Mouse (Mus musculus): ENCODE data around the gene 4930449I24Rik. TPM values are rescaled to one million over a fixed set of nuclear protein-coding genes. Genes with fewer than 3 reads are reported as not detected.
"Not testable (repeated sequence)": the region's sequence is repeated elsewhere in the genome, so short reads cannot be mapped to it uniquely, and the experiment has no call there.

Gene 4930449I24Rik
- polyA plus RNA-seq, 1 experiment from 2014 or later, result not detected

- H3K4me1 ChIP-seq; H3K4me3 ChIP-seq; H3K9ac ChIP-seq (replicated peaks); H3K27me3 ChIP-seq; H3K36me3 ChIP-seq; ATAC-seq (replicated peaks); H3K27ac ChIP-seq (replicated peaks); H3K4me2 ChIP-seq (replicated peaks); H3K9me3 ChIP-seq: not testable (repeated sequence)
- WGBS, result 95% methylated on average over 3 of the region's 3 CpGs
Observed at GRCm38 (mm10) chr5:146525501-146525900, 23.3 kb downstream of the 4930449I24Rik start, which contains the start of gene Gm3404. Gene Gm3404 (plus strand): TSS chr5:146525801.

- H3K27ac ChIP-seq (replicated peaks), result not testable (repeated sequence)
- WGBS, result 100% methylated on average over 3 of the region's 3 CpGs
Observed at GRCm38 (mm10) chr5:146537347-146537746, 35.1 kb downstream of the 4930449I24Rik start, which contains the start of gene Gm3409. Gene Gm3409 (plus strand): TSS chr5:146537647.

More at GRCm38 (mm10) chr5:146537347-146537746, 35.1 kb downstream of the 4930449I24Rik start, which contains the start of gene Gm3409:
- not testable (repeated sequence) for H3K9ac ChIP-seq (replicated peaks); ATAC-seq (replicated peaks); H3K27me3 ChIP-seq; H3K36me3 ChIP-seq; H3K9me3 ChIP-seq; H3K4me1 ChIP-seq; H3K4me3 ChIP-seq; H3K4me2 ChIP-seq (replicated peaks)

Other genes starting within 250 kb of the 4930449I24Rik start
- gene Wasf3, start 117.4 kb upstream of the 4930449I24Rik start, polyA plus RNA-seq (2015; fragmentation: Nextera tagmentation; extraction: Ambion mirVana), result 9.3 and 9.7 TPM in 2 replicates
- gene Gm6408, start 20.4 kb upstream of the 4930449I24Rik start, polyA plus RNA-seq (2015; fragmentation: Nextera tagmentation; extraction: Ambion mirVana), result not detected in 2 replicates
- not detected in 2 replicates for gene Gm6370, start 11.0 kb upstream of the 4930449I24Rik start, polyA plus RNA-seq (2015; fragmentation: Nextera tagmentation; extraction: Ambion mirVana)
- not detected in 2 replicates for gene Gm3402, start 11.7 kb downstream of the 4930449I24Rik start, polyA plus RNA-seq (2015; fragmentation: Nextera tagmentation; extraction: Ambion mirVana)
- not detected in 2 replicates for gene Gm3404, start 23.4 kb downstream of the 4930449I24Rik start, polyA plus RNA-seq (2015; fragmentation: Nextera tagmentation; extraction: Ambion mirVana)
- not detected in 2 replicates for gene Gm3409, start 35.2 kb downstream of the 4930449I24Rik start, polyA plus RNA-seq (2015; fragmentation: Nextera tagmentation; extraction: Ambion mirVana)
- not detected in 2 replicates for gene Gm3415, start 53.7 kb downstream of the 4930449I24Rik start, polyA plus RNA-seq (2015; fragmentation: Nextera tagmentation; extraction: Ambion mirVana)
- 24.8 and 26.2 TPM in 2 replicates for gene Gpr12, start 82.8 kb downstream of the 4930449I24Rik start, polyA plus RNA-seq (2015; fragmentation: Nextera tagmentation; extraction: Ambion mirVana)